Mouse (Mus musculus) heart, adult 2 months (tissue): ENCODE measurements around the gene Tubgcp2.

Experiments
- CTCF ChIP-seq: fragments of 200-600 bp; IDR thresholded peaks from 2 replicates; pipeline ENCODE4 v1.8.1; 2022; ENCODE audit warnings: antibody characterized with exemption, mild to moderate bottlenecking, moderate library complexity
- EP300 ChIP-seq: fragments of 200-500 bp; IDR thresholded peaks from 2 replicates; pipeline ENCODE4 v1.6.1; 2011; ENCODE audit warnings: low read depth, low read length, control low read depth; ENCODE audit not compliant: insufficient read depth
- POLR2A ChIP-seq: fragments of 200-500 bp; IDR thresholded peaks from 2 replicates; pipeline ENCODE4 v1.6.1; 2011; ENCODE audit warnings: mild to moderate bottlenecking, low read depth, low read length, control low read depth; ENCODE audit not compliant: insufficient read depth

DNA sequence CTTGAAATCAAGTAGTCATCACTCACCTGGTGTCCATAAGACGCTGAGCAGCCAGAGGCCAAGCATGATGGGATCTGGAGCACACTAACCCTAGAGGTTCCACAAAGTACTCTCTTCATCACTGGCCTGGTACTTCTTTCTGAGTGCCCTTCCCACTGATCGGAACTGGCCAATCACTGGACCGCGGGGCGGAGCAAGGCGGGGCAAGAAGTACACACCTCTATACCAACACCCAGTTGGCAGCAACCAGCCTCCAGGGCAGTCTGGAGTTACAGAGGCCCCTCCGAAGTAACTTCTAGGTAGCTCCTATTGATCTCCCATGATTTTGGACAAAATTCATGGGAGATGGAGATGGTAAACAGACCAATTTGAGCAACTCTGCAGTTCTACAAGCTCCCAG is 44.1 kb downstream of the Tubgcp2 start, which contains the start of gene Adam8:
- TF ChIP-seq POLR2A (no peak), CTCF (no peak), EP300 (no peak)
